Mouse (Mus musculus): ENCODE results near the gene 3425401B19Rik.

3425401B19Rik gene

DNA sequence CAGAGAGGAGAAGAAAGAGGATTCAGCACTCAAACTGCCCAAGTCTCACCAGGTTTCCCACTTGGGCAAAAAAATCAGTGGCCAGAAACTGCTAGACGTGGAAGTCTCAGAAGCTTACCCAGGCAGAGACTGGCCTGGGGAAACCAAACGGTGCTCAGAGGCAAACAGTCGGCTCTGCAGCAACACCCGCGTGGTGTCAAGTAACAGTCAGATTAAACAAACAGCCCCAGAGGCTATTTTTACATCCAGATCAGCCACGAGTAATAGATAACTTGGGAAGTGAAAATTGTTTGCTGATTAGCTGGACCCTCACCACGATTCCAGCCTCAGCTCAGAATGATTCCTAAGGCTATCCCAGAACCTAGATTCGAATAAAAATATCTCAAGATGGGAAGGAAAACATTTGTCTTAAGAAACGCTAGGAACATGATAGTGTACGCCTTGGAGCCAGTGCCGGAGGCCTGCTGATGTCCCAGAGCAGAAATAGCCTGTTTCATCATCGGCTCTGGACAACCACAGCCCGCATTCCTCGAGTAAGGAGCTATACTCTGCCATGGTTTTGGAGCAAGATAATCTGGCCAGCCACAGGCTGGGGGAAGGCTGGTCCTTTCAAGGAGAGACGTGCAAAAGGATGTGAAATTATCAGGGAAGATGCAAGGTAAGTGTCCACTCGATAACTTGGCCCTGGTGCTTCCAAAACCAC lies at the start of gene 3425401B19Rik:
Gene 3425401B19Rik, minus strand, starts transcription at position 170 of the 703 bp plus-strand sequence.
- DNase-seq (ENCODE audit: low spot score) = no peak

DNA sequence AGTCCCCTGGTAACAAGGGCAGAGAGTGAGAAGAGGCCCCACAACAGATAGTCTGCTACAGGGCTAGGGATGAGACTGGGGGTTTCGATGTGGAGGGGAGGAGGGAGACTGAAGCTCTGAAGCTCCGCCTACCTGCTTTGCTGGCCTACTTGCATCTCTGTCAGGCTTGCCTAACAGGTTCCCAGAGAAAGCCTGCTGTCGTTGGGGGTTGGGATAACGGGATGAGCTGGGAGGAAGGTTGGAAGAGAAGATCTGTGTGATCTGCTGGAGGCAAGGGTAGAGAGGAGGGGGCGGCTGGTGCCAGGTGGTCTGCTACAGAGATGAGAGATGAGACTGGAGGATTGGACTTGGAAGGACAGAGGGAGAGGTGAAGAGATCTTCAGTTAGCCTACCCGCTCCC lies 47.9 kb upstream of the 3425401B19Rik start:
- no peak for DNase-seq (ENCODE audit: low spot score)

DNA sequence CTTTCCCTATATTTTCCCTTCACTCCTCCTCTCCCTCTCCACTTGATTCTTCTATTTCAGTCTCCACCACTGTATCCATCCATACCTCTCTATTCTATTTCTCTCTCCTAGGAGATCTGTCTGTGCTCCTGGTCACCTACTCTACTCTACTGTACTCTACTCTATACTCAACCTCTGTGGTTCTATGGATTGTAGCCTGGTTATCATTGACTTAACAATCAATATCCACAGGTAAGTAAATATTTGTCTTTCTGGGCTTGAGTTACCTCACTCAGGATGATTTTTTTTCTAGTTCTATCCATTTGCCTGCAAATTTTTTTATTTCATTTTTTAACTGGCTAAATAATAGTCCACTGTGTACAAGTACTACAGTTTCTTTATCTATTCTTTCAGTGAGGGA lies 41.8 kb upstream of the 3425401B19Rik start:
- no peak for DNase-seq (ENCODE audit: low spot score)

DNA sequence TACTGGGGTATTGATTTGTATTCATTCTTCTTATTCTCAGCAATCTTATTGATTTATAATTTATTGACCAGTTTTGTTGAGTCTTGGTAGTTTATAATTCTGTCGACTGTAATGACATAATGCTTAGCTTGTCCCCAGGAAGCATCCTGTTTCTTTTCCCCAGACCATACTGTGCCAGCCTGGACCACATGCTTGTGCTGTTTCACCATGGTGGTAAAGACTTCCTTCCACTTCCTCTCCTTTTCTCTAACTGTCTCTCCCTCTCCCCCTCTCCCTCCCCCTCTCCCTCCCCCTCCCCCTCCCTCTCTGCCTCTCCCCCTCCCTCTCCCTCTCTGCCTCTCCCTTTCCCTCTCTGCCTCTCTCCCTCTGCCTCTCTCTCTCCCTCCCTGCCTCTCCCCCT lies 36.4 kb upstream of the 3425401B19Rik start:
- DNase-seq (ENCODE audit: low spot score) = no peak

DNA sequence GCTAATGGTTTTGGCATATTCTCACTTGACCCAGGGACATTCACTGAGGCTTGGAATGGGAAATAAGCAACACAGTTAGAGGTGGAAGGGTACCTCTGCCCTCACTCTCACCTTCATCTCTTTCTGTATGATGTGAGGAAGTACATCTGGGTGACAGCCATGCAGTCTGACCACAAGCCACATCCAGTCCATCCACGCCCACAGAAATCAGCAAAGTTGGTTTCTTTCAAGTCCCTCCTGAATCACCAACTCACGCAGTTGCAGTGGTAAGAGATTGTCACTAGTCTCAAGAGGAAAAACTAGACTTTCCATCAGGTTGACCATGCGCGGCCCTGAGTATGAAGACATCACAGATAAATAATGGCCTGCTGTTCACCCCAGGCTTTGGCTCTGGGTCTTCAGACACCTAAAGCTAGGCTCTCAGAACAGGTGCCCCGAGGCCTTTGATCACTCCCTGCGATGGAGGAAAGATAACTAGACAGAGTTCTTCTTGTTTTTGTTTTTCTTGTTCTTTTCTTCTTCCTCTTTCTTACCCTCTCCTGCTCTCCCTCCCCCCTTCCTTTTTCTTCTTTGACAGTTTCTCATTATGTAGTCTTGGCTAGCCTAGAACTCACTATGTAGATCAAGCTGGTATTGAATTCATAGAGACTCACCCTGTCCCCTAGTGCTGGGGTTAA lies 31.8 kb upstream of the 3425401B19Rik start:
- DNase-seq (ENCODE audit: low spot score) = no peak

DNA sequence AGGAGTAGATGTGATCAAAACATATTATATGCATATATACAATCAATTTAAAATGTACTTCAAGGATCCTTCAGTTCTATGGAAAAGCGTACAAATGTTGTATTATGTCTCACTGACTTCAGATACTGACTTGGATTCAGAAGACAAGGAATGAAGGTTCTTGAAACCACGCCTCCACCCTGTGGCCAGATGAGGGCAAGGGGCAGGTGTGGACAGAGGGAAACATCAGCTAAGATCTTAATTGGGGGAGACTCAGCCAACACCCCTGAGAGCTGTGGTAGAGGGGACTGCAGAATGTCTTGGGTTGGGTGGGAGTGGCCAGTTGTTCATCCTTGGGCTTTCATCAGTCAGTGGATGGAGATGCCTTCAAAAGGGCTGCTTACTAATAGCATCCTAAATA lies 30.4 kb upstream of the 3425401B19Rik start:
- DNase-seq (ENCODE audit: low spot score) = no peak

DNA sequence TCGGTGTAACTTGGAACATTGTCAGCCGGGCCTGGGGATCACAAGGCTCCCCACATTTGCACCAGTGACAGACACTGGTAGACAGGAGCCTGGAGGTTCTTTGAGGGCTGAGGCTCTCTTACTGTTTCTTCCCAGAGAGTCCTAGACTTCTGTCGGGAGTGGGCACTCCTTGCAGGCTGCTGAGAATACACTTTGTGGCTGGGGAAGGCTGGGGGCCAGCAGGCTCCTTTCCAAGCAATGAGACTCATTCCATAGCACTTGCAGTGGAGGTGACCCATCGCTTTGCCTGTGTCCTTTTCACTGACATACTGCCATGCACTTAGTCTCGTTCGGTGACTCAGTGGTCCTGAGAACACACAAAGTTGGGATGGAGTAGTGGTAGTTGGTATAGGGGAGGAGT lies 30.0 kb upstream of the 3425401B19Rik start:
- no peak for DNase-seq (ENCODE audit: low spot score)

DNA sequence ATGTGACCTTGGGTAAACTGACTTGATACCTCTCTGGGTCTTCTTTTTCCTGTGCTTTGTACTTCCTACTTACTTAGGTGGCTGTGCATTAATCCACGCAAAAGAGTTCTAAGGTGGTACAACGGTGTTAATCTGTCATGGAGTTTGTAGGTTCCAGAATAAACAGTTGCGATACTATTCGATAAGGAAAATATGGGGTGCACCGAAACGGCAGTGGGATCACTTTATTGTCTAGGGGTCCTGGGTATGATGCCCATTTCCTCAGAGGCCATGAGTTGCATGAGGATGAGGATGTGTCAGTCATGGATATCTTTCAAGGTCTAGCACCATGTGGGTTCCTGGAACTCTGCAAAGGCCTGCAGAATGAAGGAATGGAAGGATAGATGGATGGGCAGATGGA lies 24.8 kb upstream of the 3425401B19Rik start:
- DNase-seq (ENCODE audit: low spot score) = no peak

DNA sequence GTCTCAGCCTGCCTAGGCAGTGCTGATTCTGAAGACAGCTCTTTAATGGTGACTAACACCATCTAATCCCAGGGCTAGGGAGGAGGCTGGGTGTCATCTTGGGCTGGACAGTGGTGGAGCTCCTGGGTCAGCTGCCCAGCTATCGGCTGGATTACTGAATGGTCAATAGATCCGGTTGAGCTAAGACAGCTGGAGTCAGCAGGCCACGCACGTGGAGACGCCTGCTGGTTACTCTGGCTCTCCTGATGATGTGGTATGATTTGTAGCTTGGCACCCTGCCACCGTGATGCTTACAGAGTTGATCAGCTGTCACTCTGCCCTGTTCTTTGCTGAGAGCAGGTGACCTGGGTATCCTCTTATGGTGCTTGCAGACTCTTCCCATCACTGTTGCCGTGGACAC lies 23.7 kb upstream of the 3425401B19Rik start:
- DNase-seq (ENCODE audit: low spot score) = no peak

DNA sequence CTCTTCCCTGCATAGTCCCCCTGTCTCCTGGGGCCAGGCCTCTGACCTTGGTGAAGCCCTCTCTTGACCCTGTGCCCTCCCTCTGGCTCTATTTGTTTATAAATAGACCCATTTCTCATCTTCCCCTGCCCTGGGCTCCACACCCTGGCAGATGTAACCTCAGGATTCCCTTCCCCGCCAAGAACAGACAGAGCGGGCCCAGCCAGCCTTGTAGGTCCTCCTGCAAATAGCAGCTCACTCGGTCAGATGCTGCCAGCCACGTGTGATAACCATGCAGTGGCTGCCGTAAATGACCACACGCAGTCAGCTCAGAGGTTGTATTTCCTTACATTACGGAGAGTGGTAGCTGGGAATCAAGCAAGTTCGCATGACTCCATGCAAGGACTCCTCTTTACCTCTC lies 22.8 kb upstream of the 3425401B19Rik start:
- DNase-seq (ENCODE audit: low spot score) = no peak

DNA sequence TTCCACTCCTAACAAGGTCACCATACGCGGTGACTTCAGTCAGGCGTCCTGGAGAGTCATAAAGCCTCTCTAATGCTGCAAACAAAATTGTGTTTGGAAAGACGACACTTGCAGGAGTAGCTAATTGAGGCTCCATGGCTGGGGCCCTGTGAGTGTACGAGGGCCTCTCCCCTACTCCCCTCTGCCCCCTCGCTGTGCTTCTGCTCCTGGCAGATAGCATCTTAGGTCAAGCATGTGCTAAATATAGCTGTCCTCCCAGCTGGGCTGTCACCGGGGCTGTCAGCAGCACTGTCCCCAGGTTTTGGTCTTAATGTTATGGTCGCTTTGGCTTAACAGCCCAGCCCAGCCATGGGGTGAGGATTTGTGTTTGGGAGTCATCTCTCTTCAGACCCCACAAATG lies 15.9 kb upstream of the 3425401B19Rik start:
- no peak for DNase-seq (ENCODE audit: low spot score)

DNA sequence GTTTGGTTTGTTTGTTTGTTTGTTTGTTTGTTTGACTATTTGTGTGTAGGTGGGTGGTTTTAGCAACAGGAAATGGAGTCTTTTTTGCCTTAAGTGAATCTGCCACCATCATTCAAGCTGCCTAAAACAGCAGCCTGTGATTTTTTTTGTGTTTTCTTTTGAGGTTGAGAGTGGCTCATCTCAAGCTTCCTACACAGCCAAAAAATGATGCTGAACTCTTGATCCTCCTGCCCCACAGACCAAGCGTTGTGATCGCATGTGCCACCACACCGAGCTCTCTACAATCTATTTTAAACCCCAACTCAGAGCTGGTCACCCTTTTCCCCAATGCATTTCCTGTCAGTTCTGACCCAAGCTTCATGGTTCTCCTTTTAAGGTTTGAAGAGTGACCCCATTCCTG lies 13.5 kb upstream of the 3425401B19Rik start:
- DNase-seq (ENCODE audit: low spot score) = no peak

DNA sequence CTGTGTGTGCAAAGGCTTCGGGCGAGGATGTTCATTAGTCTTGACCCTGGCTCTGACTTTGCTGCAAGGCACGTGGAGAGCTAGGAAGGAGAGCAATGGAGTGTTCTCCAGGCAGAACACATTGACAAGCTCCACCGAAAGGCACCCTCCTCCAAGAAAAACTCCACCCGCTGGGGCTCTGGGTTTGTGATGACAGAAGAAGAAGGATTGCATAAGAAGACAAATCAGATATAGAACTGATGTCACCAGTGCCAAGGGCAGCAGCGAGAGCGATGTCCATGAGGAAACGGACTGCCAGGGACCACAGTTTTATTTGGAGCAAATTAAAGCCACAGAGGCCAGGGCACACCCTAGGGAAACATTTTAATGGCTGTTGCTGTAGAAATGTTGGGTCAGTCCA lies 12.7 kb upstream of the 3425401B19Rik start:
- no peak for DNase-seq (ENCODE audit: low spot score)

DNA sequence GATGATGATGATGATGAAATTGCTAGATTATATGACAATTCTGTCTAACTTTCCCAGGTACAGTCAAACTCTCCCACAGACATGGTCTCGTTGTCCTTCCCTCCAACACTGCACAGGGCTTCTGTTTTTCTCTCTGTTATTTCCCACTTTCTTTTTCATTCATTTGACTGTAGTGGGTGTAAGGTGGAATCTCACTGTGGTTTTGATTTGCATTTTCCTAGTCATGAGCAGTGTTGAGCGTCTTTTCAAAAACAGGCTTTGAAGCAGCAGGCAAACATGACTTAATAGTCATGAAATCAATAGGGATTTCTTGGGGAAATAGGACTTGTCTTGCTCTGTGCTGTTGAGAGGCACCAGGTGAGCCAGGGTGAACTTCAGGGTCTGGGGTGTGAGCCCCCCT lies 11.3 kb upstream of the 3425401B19Rik start:
- no peak for DNase-seq (ENCODE audit: low spot score)

DNA sequence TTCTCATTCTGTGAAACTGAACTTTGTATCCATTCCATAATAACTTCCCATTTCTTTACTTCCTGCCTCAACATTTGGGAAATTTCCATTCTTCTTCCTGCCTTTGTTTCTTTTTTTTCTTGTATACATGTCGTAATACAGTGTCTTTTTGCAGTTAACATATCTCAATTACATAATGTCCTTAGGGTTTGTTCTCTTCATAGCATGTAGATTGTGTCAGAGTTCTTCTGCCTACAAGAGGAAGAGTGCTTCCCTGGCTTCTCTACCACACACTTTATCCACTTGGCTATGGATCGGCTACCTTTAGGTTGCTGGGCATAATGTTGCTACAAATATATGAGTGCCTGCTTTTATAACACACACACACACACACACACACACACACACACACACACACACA lies 10.8 kb upstream of the 3425401B19Rik start:
- DNase-seq (ENCODE audit: low spot score) = no peak

DNA sequence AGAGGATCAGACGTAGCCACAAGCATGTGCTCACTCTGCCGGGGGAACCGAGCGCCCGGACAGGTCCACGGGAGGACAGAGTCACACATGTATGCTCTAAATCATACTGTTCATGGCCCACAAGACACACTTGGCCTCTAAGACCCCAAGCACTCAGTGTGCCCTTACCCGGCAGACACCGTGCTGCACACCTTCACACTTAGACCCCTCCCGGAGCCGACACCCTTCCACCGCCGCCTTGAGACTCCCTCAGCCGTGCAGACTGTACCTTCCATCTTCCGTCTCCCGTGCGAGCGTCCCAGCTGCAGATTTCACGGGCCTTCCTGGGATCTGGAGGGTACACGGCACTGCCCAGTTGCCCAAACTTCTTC lies 373 bp downstream of the 3425401B19Rik start:
- no peak for DNase-seq (ENCODE audit: low spot score)

DNA sequence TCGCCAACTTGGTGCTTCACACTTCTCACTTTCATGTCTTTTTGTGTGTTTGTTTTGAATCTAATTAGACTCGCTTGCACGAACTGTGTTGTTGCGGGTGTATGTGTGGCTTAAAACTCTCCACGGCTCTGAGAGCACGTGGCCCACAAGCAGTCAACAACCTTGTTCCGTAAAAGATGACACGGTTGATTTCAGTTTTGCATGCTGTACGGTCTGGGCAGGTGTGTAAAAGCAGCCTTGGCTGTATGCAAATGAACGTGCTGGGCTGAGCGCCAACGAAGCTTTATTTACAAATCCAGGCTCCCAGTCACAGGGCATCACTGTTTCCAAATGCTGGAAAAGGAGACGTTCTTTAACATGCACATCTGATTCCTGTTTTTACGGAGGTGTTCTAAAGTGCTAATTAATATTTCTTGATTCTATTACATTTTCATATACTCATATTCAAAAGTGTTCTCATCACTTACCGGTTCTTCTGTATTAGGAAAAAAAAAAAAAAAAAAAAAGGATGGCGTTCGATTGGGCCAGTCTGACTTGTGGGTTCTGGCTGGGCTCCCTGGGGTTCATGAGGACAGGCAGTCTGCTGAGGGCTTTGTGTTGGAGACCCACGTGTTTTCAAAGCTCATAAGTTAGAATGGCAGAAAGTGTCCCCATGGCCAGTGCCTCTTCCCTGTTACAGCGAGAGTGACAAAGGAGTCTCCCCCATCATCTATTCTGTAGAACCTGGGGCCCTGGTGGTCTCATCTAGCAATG lies 935 bp downstream of the 3425401B19Rik start:
- no peak for DNase-seq (ENCODE audit: low spot score)

DNA sequence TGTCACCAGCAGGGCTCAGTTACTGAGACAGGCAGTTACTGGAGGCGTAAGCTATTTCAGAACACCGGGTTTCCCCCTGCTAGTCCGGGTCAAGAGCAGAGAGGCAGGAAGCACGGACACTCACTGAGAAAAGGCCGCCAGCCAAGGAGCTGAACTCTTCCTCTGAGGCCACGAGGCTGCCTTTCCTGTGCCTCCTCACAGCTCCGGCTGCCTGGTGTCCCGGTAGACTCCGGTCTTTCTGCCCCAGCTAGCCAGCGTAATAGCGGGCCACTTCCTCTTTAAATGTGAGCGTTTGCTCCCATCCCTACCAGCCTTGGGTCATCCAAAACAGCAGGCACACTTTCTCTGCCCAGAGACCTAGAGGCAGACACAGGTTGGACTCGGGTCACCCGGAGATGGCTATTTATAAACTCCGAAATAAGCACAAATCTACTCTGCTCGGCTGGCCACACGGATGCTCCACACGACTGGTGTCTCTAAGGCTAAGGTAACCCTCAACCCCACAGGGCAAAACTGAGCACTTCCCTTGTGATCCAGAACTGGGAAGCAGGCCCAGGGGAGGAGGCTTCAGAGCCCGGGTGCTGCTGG lies 1.7 kb downstream of the 3425401B19Rik start:
- no peak for DNase-seq (ENCODE audit: low spot score)

DNA sequence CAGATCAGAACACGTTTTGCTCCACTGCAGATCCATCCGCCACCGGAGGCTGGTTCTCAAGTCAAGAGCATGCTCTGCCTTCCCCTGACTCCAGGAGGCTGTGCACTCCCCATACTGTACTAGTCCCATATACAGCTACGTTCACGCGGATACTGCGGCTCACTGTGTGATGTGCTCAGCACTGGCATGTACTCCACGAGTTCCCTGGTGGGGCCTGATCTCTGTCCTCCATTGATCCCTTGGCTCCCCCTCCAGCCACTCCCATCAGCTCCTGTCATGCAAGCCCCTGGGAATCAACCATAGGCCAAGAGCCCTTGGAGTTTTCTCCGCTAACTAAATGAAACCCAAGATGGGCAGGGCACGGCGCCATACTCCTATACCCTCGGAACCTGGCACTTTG lies 2.6 kb downstream of the 3425401B19Rik start:
- no peak for DNase-seq (ENCODE audit: low spot score)

DNA sequence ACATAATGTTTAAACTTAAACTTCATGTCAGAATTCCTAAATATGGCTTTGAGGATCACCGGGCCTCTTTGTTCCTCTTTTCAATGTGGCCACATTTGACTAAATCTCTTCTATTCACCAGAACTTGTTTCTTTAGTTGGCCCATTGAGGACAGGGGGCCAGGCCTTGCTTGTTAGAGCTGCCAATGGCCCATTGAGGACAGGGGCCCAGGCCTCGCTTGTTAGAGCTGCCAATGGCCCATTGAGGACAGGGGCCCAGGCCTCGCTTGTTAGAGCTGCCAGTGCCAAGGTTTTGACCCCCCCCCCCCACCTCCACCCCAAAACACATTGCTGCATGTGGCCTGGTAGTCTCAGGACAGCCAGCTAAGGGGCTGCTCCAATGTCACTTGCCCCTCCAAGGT lies 3.5 kb downstream of the 3425401B19Rik start:
- DNase-seq (ENCODE audit: low spot score) = no peak

DNA sequence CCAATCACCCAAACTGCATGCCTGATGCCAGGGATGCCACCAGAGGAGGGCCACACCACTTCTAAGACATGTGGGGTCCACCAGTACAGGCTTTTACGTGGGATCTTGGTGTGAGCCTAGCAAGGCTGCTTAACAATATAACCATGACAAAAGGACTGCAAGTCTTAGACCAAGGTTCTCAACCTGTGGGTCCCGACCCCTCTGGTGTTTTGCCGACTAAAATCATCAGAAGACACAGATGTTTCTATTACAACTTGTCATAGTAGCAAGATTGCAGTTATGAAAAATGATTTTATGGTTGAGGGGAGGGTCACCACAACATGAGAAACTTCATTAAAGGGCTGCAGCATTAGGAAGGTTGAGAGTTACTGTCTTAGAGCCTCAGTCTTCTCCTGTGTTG lies 6.5 kb downstream of the 3425401B19Rik start:
- DNase-seq (ENCODE audit: low spot score) = no peak

DNA sequence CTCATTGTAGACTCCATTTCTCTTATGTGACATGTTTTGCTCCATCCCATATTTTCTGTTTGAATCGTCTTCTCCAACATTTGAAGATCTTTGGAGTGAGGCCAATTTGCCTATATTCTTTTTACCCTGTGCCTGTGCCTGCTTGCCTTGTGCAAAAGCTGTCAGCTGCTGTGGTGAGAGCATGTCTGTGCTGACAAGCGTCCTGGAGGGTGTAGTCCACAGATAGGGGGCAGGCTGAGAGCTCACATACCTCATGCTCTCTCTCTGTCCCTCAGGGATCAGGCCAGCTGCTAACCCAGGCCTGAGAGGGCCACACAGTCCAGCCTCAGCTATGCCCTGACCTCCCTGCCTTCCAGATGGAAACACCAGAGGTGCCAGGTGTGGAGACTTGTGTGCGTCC lies 11.9 kb downstream of the 3425401B19Rik start:
- DNase-seq (ENCODE audit: low spot score) = no peak

DNA sequence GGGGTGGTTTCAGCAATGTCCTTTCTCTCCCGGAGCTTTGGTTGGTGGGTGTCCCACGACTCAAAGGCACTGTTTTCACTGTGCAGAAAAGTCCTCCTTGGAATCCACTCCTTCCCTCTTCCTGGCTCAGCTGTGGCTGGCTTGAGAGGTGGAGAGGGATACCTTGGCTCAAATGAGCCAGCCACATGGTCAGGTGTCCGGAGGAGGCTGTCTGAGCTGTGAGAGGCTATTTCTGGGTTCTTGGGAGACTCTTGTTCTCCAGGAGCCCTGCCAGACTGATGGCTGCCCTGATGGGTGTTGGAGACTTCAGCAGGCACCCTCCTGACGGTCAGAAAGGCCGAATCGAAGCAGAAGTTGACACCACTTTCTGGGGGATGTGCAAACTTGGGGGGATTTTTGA lies 22.0 kb downstream of the 3425401B19Rik start:
- no peak for DNase-seq (ENCODE audit: low spot score)

Measured in lung, postnatal 25 days (tissue).